Mouse (Mus musculus) kidney, adult 9 months (tissue): ENCODE measurements at regions not wholly inside any gene's neighbourhood (a gene's known extent, or its start where the extent isn't known, plus 50 kb on each side); places are given as distances from the start of the nearest gene placed in this dataset.

Experiments used
- DNase-seq: peaks from one replicate; pipeline ENCODE4 v3.0.0; 2022

- DNase-seq = no peak
Measured at GRCm38 (mm10) chr3:149306291-149306690, 315.9 kb upstream of the Adgrl2 start.

- DNase-seq = no peak
Measured at GRCm38 (mm10) chr3:149305440-149305839, 315.1 kb upstream of the Adgrl2 start.

GRCm38 (mm10) chr3:149305011-149305413 lies 314.7 kb upstream of the Adgrl2 start:
- no peak for DNase-seq

- DNase-seq = no peak
Measured at GRCm38 (mm10) chr3:149303418-149303817, 313.1 kb upstream of the Adgrl2 start.

- no peak for DNase-seq
Measured at GRCm38 (mm10) chr3:149300002-149300401, 309.6 kb upstream of the Adgrl2 start.

GRCm38 (mm10) chr3:149296419-149296962 lies 306.1 kb upstream of the Adgrl2 start:
- no peak for DNase-seq

GRCm38 (mm10) chr3:149295942-149296341 lies 305.6 kb upstream of the Adgrl2 start:
- DNase-seq = no peak

GRCm38 (mm10) chr3:149295257-149295831 lies 305.0 kb upstream of the Adgrl2 start:
- no peak for DNase-seq

GRCm38 (mm10) chr3:149294445-149294844 lies 304.1 kb upstream of the Adgrl2 start:
- no peak for DNase-seq

GRCm38 (mm10) chr3:149292459-149292858 lies 302.1 kb upstream of the Adgrl2 start:
- DNase-seq = no peak

GRCm38 (mm10) chr3:149291473-149291872 lies 301.1 kb upstream of the Adgrl2 start:
- DNase-seq = no peak

GRCm38 (mm10) chr3:149290228-149290627 lies 299.9 kb upstream of the Adgrl2 start:
- no peak for DNase-seq

- no peak for DNase-seq
Measured at GRCm38 (mm10) chr3:149287080-149287479, 296.7 kb upstream of the Adgrl2 start.

GRCm38 (mm10) chr3:149284976-149285375 lies 294.6 kb upstream of the Adgrl2 start:
- no peak for DNase-seq

GRCm38 (mm10) chr3:149280807-149281789 lies 290.7 kb upstream of the Adgrl2 start:
- DNase-seq = no peak

- peak; percentile 67 for DNase-seq
Measured at GRCm38 (mm10) chr3:149279338-149279737, 289.0 kb upstream of the Adgrl2 start.

- DNase-seq = no peak
Measured at GRCm38 (mm10) chr3:149277812-149278211, 287.5 kb upstream of the Adgrl2 start.

- no peak for DNase-seq
Measured at GRCm38 (mm10) chr3:149275478-149276132, 285.2 kb upstream of the Adgrl2 start.

- DNase-seq = no peak
Measured at GRCm38 (mm10) chr3:149274987-149275386, 284.6 kb upstream of the Adgrl2 start.

- peak; percentile 67 for DNase-seq
Measured at GRCm38 (mm10) chr3:149273993-149274692, 283.8 kb upstream of the Adgrl2 start.

- DNase-seq = no peak
Measured at GRCm38 (mm10) chr3:149270459-149270858, 280.1 kb upstream of the Adgrl2 start.

- peak; percentile 41 for DNase-seq
Measured at GRCm38 (mm10) chr3:149262332-149262970, 272.1 kb upstream of the Adgrl2 start.
